Mouse (Mus musculus): Measurements from ENCODE around the gene Cfl2.
"Not testable (repeated sequence)": the region's sequence is repeated elsewhere in the genome, so short reads cannot be mapped to it uniquely, and the experiment has no call there.

Gene Cfl2

DNA sequence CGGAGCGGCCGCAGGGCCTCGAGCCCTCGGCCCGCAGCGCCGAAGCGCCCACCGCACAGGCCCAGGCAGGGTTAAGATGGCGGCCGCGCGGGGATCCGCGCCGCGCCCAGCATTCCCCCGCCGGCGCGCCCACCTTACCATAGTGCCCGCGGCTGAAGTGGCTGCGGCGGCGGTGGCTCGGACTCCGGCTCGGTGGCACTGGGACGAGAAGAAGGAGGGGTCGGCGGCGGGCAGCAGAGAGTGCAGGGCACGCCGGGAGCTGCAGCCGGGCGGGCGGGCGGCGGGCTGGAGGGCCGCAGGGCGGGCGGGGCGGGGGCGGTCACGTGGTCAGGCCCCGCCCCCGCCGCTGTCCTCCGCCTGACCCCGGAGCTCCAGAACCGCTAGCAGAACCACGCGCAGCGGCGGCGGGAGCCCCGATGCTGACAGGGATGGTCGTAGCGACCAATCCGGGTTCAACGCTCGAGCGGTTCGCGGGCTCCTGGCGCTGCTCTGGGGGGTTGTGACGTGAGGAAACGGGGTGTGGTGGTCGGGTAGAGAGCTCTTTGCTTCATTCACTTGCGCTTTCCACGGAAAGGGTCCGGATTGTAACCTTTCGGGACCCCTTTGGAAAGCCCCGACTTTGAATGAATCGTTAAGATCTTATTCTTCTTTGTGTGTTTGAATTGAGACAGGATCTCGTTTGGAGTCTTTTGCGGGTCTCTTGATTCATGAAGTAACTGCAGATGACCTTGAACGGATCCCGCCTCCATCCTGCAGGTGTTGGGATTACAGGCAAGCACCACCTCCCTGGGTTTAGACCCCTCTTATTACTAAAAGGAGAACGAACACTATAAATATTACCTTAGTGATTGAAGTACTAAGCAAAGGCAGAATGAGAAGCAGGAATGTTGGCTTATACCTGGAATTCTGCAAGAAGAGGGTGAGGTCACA, at the start of gene Cfl2:
TSS of gene Cfl2 (minus strand) at position 272 of the 930 bp plus-strand sequence.
- DNase-seq, result peak; percentile 71 to 79

DNA sequence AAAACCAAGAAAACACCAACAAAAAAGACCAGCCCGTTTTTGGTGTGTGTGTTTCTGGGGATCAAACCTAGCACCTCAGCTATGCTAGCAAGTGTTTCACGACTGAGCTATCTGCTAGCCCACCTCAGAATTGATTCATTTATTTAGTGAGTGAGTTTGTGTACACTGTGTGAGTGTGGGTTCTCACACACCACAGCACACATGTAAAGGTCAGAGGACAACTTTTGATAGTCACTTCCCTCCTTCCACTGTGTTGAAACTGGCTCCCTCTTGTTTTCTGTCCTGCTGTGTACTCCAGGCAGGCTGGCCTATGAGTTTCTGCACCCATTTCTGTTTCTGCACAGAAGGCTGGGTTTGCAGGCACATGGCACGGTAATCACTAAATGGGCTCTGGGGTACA, 47.7 kb upstream of the Cfl2 start:
- no peak for DNase-seq

DNA sequence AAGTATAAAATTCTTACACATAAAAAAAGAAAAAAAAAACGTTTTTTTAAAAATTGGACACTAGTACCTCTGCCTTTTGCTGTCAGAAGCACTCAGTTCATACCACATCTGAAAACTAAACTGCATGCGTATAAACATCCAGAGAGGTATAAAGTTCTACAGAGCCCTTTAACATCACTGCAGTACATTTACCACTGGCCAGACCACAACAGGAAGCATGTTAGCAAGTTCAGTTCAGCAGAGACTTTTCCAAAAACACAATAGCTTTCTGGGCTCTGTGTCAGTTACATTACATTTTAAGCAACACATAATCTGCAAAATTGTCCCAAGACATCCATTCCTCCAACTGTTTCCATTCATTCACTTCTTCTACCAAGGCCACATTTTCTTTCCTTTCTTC, 29.9 kb upstream of the Cfl2 start:
- DNase-seq, result not testable (repeated sequence)

DNA sequence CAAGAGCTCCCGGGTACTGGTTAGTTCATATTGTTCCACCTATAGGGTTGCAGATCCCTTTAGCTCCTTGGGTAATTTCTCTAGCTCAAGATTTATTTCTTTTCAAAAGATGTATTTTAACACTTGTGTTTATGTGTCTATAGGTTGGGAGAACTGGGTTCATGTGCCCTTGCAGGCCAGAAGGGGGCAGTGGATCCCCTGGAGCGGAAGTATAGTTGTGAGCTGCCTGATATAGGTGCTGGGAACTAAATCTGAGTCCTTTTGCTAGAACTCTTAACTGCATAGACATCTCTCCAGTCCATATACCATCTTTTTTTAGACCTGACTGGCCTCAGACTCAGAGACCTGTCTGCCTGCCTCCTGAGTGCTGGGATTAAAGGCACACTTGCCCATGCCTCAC, 27.7 kb upstream of the Cfl2 start:
- no peak for DNase-seq

DNA sequence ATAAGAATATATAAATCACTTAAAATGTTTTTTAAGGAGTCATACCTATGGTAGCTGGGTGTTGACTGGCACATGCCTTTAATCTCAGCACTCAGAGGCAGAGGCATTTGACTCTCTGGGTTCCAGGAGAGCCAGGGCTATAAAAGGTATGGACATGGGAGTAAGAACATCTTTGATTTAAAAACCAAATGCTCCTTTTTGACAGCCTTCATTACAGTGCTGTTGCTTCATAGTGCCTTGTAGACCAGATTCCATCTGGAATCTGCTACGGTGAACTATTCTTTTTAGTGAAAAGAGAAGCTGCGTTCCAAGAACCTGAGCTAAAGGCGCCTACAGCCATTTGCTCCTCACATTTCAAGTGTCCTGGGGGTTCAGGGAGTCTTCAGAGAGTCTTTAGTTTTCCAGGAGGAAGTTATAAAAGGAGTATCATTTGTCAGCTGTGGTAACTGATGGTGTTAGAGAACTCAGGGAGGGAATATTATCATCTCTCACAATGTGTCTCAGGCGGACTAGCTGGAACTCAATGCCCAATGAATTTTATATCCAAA, 25.0 kb upstream of the Cfl2 start:
- DNase-seq, result no peak

DNA sequence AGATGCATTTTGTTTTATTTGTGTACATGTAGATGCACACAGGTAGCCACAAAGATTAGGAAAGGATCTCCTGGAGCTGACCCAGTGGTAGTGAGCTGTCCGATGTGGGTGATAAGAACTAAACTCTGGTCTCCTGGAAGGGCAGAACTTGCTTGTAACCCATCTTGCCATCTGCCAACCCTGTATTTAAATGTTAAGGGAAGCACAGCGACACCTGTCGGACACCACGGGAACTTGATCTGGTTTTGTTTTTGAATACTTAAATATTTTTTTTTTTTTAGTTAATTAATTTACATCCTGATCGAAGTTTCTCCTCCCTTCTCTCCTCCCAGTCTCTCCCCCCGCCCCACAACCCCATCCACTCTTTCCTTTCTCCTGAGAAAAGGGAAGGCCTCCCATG, 17.0 kb upstream of the Cfl2 start:
- DNase-seq, result peak; percentile 43 to 72

DNA sequence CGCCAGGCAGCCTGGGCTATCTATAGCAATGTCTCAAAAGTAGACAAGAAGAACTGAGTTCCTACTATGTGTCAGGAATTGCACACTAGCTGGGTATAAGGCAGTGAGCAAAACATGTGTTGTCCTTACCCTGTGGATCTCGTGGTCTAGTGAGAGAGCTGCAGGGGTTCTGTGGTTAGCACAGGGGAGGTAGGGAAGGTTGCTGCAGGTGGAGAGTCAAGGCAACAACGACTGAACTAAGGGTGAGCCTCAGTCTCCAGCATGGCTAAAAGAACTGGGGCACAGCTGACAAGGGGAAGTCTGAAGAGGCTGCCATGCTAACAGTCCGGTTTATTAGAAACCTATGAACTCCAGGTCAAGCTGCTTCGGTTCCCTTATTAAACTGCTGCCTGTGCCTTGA, 16.5 kb upstream of the Cfl2 start:
- no peak for DNase-seq

DNA sequence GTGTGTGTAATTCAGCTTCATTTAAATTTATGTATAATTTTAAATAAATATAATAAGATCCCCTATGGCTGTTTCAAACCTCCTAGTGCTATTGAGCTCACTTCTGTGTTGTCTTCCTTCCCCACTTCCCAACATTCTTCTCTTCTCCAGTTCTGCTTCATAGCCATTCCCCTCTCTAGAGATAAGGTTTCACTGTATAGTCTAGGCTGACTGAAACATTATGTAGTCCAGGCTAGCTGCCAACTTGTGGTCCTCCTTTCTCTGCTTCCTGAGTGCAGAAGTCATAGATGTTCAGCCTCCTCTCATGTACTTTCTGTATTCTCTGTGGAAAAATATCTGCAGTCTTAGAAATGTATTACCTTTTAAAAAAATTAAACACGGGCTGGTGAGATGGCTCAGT, 15.2 kb upstream of the Cfl2 start:
- no peak for DNase-seq

DNA sequence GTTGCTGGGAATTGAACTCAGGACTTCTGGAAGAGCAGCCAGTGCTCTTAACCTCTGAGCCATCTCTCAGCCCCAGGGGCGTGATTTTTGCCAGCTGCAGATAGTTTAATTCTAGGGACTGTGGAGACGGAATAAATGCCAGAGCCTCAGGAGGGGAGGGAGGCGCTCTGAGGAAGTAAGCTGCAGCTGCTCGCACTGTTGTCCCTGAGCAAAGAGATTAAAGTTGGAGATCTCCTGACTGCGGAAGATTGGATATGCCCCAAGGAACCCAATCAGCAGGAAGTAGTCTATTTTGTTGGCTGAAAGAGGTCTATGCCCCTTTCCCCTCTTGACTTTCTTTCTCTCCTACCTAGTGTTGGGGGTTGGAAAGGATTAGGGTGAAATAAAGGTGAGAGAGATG, 14.2 kb upstream of the Cfl2 start:
- no peak for DNase-seq

DNA sequence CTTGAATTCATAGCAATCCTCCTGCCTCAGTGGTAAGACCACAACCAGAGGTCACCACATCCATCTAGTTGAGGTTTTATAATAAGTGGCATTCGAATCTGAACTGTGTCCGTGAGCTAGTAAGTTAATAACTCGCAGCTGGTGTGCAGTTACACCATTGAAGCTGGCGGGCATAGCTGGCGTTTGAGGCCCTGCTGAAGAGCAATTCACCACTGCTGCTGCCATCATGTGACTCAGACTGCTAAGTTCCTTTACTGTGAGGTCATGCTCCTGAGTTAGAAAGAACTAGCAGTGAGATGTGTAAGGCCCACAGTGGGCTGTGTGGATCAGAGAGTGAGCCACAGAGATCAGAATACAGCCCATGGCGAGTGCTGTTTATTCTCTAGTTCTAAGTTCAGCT, 12.0 kb upstream of the Cfl2 start:
- no peak for DNase-seq

DNA sequence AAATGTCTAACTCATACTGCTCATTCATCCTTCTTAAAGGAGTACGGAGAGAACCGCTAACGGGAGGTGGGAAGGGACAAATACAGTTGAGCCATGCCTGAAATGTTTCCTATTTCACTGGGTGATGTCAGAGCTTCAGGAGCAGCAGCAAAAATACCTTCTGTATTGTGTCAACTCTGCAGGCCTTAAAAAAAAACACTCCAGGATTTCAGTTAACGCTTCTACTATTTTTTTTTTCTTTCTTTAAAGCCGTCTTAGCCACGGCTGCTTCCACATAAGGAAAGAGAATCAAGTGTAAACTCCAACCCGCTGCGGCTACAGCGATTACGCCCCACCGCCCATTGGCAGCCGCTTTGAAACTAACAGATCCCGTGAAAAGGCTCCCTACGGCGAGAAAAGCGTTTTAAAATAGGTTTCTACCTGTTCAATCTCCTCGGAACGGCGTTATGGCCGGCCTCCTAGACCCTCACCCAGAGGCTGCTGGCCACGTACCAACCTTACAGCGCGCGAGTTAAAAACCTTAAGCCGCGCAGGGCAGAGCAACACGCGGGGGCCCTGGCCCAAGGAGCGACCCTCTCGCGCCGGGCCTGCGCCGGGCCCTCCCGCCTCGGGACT, 579 bp downstream of the Cfl2 start:
- peak; percentile 36 to 48 for DNase-seq

DNA sequence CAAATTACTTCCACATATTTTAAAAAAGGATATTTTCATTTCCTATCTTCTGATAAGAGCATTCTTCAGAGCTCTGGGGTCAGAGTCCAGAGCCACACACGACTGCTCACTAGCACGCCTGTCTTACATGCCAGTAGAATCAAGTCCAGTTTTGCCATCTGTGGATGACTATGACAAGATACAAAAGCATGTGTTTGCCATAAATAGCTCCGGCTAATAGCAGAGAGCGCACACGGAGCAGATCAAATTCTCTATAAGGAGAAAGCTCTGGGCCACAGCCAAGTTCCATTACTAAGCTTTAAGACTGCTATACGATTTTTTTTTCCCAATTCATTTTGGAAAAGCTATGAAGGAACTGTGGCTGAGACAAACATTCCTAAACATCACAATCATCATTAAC, 3.1 kb downstream of the Cfl2 start:
- peak in 1 of 2 experiments; percentile 10 for DNase-seq

DNA sequence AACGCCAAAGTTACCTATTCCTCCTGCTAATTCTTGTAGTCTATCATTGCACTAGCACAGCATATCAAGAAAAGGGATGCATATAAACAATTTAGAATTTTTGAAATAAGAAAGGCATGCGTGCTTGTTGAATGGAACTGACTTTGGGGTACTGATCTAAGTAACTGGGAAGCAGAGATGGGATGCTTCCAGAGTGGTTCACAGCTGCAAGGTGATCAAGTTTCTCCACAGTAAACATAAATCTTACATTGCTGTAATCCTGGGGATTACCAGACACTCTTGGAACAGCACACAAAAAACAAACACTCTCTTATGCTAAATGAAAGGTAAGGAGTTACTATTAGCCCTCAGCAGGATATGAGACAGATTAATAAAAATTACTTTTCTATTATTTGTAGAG, 12.1 kb downstream of the Cfl2 start:
- no peak for DNase-seq

DNA sequence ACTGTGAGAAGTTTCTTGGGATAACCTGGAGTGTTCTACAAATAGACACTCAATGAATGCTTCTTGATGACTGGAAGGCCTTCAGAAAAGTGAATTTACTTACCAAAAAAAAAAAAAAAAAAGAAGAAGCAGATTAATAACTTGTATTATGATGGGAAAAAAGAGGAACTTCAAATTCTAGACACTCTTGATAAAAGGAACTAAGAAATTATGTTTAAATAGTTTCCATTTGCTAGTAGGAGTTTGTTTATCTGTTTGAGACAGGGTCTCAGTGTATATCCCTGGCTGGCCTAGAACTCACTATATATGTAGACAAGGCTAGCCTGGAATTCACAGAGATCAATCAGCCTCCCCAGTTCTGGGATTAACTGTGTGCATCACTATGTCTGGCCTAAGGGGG, 18.3 kb downstream of the Cfl2 start:
- DNase-seq, result no peak

DNA sequence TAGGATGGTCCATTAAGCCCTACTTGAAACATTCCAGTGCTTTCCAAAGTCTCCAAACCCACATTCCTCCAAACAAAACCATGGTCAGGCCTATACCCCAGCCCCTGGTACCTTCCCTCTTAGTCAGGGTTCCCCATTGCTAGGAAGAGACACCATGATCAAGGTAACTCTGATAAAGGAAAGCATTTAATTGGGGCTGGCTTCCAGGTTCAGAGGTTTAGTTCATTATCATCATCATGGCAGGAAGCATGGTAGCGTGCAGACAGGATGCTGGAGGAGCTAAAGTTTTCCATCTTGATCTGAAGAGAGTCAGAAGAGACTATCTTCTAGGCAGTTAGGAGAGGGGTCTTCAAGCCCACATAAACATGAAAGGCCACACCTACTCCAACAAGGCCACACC, 21.1 kb downstream of the Cfl2 start:
- no peak for DNase-seq

DNA sequence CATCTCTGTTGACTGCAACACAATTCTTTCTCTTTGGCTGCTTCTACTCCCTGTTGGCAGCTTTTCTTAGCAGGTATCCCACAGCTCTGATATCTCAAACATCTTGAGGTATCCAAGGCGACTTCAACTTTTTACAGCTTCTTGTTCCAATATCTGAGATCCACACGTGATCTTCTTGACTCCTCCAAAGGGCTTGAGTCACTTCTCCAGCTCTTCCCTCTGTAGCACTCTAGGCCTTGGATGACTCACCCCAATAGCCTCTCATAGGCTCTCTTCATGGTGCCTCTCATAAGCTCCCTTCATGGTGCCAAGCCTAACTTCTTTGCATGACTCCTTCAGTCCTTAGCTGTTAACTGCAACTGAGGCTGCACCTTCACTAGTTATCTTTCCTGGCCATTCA, 22.9 kb downstream of the Cfl2 start:
- no peak for DNase-seq

DNA sequence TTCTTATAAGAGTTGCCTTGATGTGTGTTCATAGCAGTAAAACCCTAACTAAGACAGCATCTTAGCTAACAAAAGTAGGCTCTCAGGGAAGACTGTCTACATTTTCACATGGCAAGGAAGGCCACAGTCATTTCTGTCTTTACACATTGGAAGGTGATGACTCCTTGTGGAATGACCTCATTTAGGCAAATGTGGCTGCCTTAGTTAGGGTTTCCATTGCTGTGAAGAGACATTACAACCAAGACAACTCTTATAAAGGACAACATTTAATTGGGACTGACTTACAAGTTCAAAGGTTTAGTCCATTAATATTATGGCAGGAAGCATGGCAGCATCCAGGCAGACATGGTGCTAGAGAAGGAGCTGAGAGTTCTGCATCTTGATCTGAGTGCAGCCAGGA, 23.7 kb downstream of the Cfl2 start:
- DNase-seq, result no peak

DNA sequence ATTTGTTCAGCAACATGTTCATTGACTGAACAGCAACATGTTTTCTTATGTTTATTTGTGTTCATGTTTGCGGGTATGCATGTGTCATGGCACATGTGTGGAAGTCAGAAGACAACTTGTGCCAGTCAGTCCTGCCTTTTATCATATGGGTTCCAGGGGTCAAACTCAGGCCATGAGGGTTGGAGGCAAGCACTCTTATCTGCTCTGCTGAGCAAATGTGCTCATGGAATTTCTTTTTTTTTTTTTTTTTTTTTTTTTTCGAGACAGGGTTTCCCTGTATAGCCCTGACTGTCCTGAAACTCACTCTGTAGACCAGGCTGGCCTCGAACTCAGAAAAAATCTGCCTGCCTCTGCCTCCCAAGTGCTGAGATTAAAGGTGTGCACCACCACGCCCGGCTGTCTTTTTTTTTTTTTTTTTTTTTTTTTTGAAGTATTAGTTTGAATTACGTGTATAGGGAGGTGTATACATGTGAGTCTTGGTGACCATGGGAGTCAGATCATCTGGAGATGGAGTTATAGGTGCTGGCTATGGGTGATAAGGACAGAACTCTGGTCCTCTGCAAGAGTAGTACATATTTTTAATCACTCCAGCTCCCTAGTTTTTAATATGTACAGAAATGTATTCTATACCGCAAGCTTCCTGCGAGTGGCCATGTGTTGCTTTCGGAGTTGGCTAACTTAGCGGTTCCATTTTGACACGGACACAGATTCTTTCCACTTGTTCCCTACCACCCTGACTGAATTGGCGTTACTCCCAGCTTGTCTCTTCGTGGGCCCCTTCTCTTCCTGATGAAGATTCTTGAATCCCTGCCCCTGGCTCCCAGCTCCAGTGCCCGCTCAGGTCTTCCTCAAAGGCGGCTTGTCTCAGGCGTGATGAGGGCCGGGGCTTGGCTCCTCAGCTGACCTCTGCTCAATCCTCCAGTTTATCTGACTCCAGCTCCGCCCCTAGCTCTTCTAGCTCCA, 26.8 kb downstream of the Cfl2 start:
- DNase-seq, result no peak

DNA sequence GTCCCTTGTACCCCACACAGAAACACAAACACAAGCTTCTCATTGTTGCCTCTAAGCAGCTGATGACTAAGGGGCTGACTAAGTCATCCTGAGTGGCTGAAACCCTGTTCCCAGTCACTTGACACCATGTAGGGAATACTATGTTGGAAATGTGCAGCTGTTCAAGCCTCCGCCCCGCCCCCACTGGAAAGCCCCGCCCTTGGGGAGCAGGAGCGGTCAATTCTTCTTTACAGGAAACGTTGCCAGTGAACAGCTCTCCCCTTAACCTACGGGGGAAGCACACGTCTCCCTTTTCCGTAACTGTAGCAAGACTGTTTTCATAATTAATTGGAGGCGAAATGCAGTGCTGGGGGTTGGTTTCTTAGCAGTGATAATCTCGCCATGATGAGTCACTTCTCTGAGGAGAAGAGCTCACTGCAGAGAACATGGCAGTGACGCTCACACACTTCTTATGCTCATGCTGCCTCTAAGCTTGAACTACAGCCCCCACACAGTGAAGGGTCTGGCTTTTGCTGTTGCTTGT, 27.7 kb downstream of the Cfl2 start:
- DNase-seq, result peak; percentile 41 to 66

DNA sequence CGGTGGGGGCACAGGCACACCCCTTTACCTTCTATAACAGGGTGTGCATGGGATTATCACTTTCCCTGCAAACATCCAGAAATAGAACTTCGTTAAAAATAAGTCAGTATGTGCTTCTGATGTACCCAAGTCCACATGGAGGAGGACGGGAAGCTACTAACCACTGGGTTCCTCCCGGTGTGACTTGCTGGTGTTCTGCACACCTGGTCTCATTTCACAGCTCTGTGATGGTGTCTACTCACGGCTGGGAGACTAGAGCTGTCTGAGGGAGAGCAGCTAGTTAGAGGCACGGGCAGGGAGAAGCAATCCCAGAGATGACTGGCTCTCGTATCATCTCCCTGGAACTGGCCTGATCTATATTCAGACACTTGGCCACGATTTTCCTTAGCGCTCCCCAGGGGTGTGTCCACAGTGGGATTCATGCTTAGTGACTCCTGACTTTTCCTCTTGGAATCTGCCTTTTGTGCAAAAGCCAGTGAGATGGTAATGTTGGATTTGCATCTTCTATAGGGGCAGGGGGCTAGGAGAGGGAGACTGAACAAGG, 28.7 kb downstream of the Cfl2 start:
- no peak for DNase-seq

DNA sequence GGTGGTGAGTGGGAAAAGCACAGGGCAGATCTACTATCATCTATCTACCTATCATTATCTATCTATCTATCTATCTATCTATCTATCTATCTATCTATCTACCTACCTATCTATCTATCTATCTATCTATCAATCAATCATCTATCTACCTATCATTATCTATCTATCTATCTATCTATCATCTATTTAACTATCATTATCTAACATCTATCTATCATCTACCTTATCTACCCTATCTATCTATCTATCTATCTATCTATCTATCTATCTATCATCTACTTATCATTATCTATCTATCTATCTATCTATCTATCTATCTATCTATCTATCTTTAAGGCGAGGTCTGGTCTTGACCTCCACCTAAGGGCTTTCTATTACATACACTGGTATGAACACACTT, 30.8 kb downstream of the Cfl2 start:
- not testable (repeated sequence) for DNase-seq

DNA sequence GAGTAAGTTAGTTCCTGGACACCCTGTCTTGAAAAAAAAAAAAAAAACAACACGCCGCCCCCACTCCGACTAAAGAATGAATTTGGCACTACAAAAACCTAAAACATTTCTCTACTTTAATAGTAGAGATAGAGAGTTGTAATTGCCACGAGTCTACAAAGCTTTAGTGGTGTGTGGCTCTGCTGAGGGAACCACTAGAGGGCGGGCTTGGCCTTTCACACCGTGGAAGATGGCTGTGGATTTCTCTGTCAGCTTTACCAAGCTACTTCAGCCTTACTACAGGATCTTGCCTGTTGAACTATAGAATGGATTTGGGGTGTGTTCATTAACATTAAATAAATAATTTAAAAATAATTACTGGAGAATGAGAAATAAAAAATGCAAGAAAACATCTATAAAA, 32.1 kb downstream of the Cfl2 start:
- DNase-seq, result peak; percentile 72 to 81
